Mouse (Mus musculus) thymus, adult 2 months (tissue): ENCODE data around the gene Soga1.

ENCODE experiments used
- CTCF ChIP-seq: fragments of 200-500 bp; IDR thresholded peaks from 2 replicates; pipeline ENCODE4 v1.5.1; 2012; ENCODE audit warnings: mild to moderate bottlenecking, control low read depth, low read length, moderate library complexity, borderline replicate concordance; ENCODE audit not compliant: control insufficient read depth, poor library complexity, insufficient read depth; ENCODE audit errors: extremely low read depth
- POLR2A ChIP-seq: fragments of 200-500 bp; IDR thresholded peaks from 2 replicates; pipeline ENCODE4 v1.6.1; 2012; ENCODE audit warnings: mild to moderate bottlenecking, low read length, control low read depth, moderate library complexity; ENCODE audit not compliant: control insufficient read depth, poor library complexity, insufficient read depth; ENCODE audit errors: extremely low read depth

GRCm38 (mm10) chr2:157041421-157041820, 37.6 kb downstream of the Soga1 start:
- TF ChIP-seq POLR2A (no peak), CTCF (no peak)
